Mouse (Mus musculus) spleen, adult 2 months (tissue): Measurements from ENCODE around the gene Car10.

Source experiments
- CTCF ChIP-seq: fragments of 200-500 bp; IDR thresholded peaks from 2 replicates; pipeline ENCODE4 v1.5.1; 2011; ENCODE audit warnings: mild to moderate bottlenecking, inconsistent platforms; ENCODE audit not compliant: insufficient read depth, insufficient read length, insufficient replicate concordance; ENCODE audit errors: extremely low read depth
- POLR2A ChIP-seq: fragments of 200-500 bp; IDR thresholded peaks from 2 replicates; pipeline ENCODE4 v1.6.1; 2011; ENCODE audit warnings: low read depth, low read length, inconsistent platforms

- TF ChIP-seq POLR2A (no peak), CTCF (no peak)
Observed at GRCm38 (mm10) chr11:93217457-93217856, 119.6 kb downstream of the Car10 start.
